Mouse (Mus musculus): ENCODE data around the gene Cryaa.

DNA sequence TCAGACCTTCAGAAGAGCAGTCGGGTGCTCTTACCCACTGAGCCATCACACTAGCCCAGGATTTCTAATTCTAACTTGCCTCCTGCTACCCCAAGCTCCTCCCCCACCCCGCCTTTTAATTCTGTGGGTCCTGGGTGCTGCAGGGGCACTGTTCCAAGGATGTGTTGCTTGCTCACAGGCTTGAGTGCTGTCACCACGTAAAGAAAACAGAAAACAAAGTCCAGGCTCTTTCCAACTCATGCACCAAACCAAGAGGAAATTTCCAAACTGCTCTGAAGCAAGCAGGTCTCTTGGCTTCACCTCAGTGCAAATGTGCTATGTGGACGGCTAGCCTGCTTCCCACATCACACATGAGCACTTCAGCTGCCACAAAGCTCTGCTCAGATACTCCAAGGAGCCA is 22.2 kb upstream of the Cryaa start:
- no peak for TF ChIP-seq CTCF (IDR thresholded peaks at IDR 0.05; ENCODE audit: low read depth, low read length)
- TF ChIP-seq POLR2A (IDR thresholded peaks at IDR 0.05; ENCODE audit: borderline replicate concordance, low read depth, low read length) = no peak

Measured in bone marrow macrophage, adult 2 months (primary cell).